Mouse (Mus musculus): ENCODE data around the gene Miip. TPM values are rescaled to one million over a fixed set of nuclear protein-coding genes. Genes with fewer than 3 reads are reported as not detected.
"Not testable (repeated sequence)": the region's sequence is repeated elsewhere in the genome, so short reads cannot be mapped to it uniquely, and the experiment has no call there.

The Miip gene
- total and polyA plus RNA-seq, 2 experiments from 2014 or later, result 18.0 to 24.0 TPM

DNA sequence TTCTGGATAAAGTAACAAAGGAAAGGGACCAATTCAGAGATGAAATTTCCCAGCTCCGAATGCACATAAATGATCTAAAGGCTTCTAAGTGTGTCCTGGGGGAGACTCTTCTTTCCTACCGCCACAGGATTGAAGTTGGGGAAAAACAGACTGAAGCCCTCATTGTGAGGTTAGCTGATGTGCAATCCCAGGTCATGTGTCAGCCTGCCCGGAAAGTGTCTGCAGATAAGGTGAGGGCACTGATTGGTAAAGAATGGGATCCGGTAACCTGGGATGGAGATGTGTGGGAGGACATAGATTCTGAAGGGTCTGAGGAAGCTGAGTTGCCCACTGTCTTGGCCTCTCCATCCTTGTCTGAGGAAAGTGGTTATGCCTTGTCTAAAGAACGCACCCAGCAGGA is 622 bp upstream of the Miip start:
- Histone ChIP-seq H3K27me3 (ENCODE audit: control insufficient read depth, insufficient read depth, low read length) (no peaks in the 10 kb centered on the region), H3K4me1 (ENCODE audit: control insufficient read depth, insufficient read depth) (peaks cover 24% of the 10 kb centered on the region), H3K9ac (replicated peaks; ENCODE audit: low read depth, low read length) (peak overlapping the region; percentile 63), H3K27ac (ENCODE audit: low read depth) (peak overlapping the region; percentile 74), H3K4me3 (ENCODE audit: low read depth, low read length) (peak overlapping the region; percentile 86), H3K9me3 (replicated peaks; ENCODE audit: control insufficient read depth, low read length) (no peaks in the 10 kb centered on the region), H3K4me2 (ENCODE audit: low read depth, low read length) (peak overlapping the region; percentile 81), H3K36me3 (replicated peaks; ENCODE audit: control insufficient read depth, insufficient read depth, low read length) (peaks cover 39% of the 10 kb centered on the region)
- ATAC-seq (ENCODE audit: insufficient read depth, low read depth) (no peak), DNase-seq (ENCODE audit: low spot score) (peak; percentile 14)
- no peak for TF ChIP-seq CTCF (IDR thresholded peaks at IDR 0.05; ENCODE audit: low read depth)
- TF ChIP-seq EP300 (IDR thresholded peaks at IDR 0.05; ENCODE audit: low read depth), result no peak
- 6% methylated on average over 5 of the region's 5 CpGs for WGBS

- H3K4me3 ChIP-seq (ENCODE audit: low read depth, low read length), result peak overlapping the region; percentile 86
- WGBS, result 8% methylated on average over 22 of the region's 22 CpGs
- H3K4me2 ChIP-seq (ENCODE audit: low read depth, low read length), result peak overlapping the region; percentile 84
- H3K36me3 ChIP-seq (replicated peaks; ENCODE audit: control insufficient read depth, insufficient read depth, low read length), result peaks cover 38% of the 10 kb centered on the region
- H3K27me3 ChIP-seq (ENCODE audit: control insufficient read depth, insufficient read depth, low read length), result no peaks in the 10 kb centered on the region
- TF ChIP-seq CTCF (IDR thresholded peaks at IDR 0.05; ENCODE audit: low read depth) (no peak; the same call in 1 of the 2 replicates), EP300 (IDR thresholded peaks at IDR 0.05; ENCODE audit: low read depth) (no peak)
- ATAC-seq (ENCODE audit: insufficient read depth, low read depth), result peak; percentile 6; the same call in 1 of the 2 replicates
- H3K9me3 ChIP-seq (replicated peaks; ENCODE audit: control insufficient read depth, low read length), result no peaks in the 10 kb centered on the region
- H3K4me1 ChIP-seq (ENCODE audit: control insufficient read depth, insufficient read depth), result peaks cover 24% of the 10 kb centered on the region
- H3K27ac ChIP-seq (ENCODE audit: low read depth), result peak overlapping the region; percentile 90
- peak overlapping the region; percentile 74 for H3K9ac ChIP-seq (replicated peaks; ENCODE audit: low read depth, low read length)
- peak; percentile 45 for DNase-seq (ENCODE audit: low spot score)
Observed at GRCm38 (mm10) chr4:147867563-147868449, 810 bp downstream of the Miip start.

GRCm38 (mm10) chr4:147866793-147867192 is 1.8 kb downstream of the Miip start:
- not testable (repeated sequence) for H3K9me3 ChIP-seq (replicated peaks; ENCODE audit: control insufficient read depth, low read length); DNase-seq (ENCODE audit: low spot score); H3K27me3 ChIP-seq (ENCODE audit: control insufficient read depth, insufficient read depth, low read length); H3K4me2 ChIP-seq (ENCODE audit: low read depth, low read length); H3K9ac ChIP-seq (replicated peaks; ENCODE audit: low read depth, low read length); H3K27ac ChIP-seq (ENCODE audit: low read depth); H3K4me3 ChIP-seq (ENCODE audit: low read depth, low read length); ATAC-seq (ENCODE audit: insufficient read depth, low read depth)
- H3K36me3 ChIP-seq (replicated peaks; ENCODE audit: control insufficient read depth, insufficient read depth, low read length), result peaks cover 40% of the 10 kb centered on the region
- 40% methylated on average over 3 of the region's 3 CpGs for WGBS
- H3K4me1 ChIP-seq (ENCODE audit: control insufficient read depth, insufficient read depth), result peaks cover 24% of the 10 kb centered on the region

DNA sequence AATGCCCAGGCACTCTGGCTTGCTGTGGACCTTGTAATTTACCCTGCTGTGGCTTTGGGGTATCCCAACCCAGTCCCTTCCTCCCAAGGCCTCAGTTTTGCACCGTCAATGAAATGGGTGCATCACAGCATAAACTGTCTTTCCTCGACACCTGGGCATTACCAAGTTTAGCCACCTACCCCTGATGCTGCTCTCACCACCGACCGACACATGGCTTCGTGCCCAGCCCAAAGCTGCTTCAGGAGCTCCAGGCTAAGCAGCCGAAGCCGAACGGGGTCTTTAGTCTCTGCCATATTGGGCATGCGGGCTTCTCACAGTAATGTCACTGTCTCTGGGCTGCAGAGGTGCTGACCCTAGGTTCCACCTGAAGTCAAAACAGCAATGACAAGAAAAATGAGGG is 2.6 kb downstream of the Miip start:
- TF ChIP-seq EP300 (IDR thresholded peaks at IDR 0.05; ENCODE audit: low read depth) (no peak), CTCF (IDR thresholded peaks at IDR 0.05; ENCODE audit: low read depth) (no peak)
- 96% methylated on average over 9 of the region's 9 CpGs for WGBS
- Histone ChIP-seq H3K9me3 (replicated peaks; ENCODE audit: control insufficient read depth, low read length) (no peaks in the 10 kb centered on the region), H3K27ac (ENCODE audit: low read depth) (no peak overlapping the region), H3K36me3 (replicated peaks; ENCODE audit: control insufficient read depth, insufficient read depth, low read length) (peaks cover 47% of the 10 kb centered on the region), H3K27me3 (ENCODE audit: control insufficient read depth, insufficient read depth, low read length) (no peaks in the 10 kb centered on the region), H3K4me2 (ENCODE audit: low read depth, low read length) (no peak overlapping the region), H3K4me3 (ENCODE audit: low read depth, low read length) (no peak overlapping the region), H3K9ac (replicated peaks; ENCODE audit: low read depth, low read length) (no peak overlapping the region), H3K4me1 (ENCODE audit: control insufficient read depth, insufficient read depth) (peaks cover 24% of the 10 kb centered on the region)
- DNase-seq (ENCODE audit: low spot score) (no peak), ATAC-seq (ENCODE audit: insufficient read depth, low read depth) (no peak)

GRCm38 (mm10) chr4:147865651-147866050 is 3.0 kb downstream of the Miip start:
- WGBS, result 91% methylated on average over 6 of the region's 6 CpGs
- Histone ChIP-seq H3K27ac (ENCODE audit: low read depth) (no peak overlapping the region), H3K4me3 (ENCODE audit: low read depth, low read length) (no peak overlapping the region), H3K4me2 (ENCODE audit: low read depth, low read length) (no peak overlapping the region), H3K9me3 (replicated peaks; ENCODE audit: control insufficient read depth, low read length) (no peaks in the 10 kb centered on the region), H3K36me3 (replicated peaks; ENCODE audit: control insufficient read depth, insufficient read depth, low read length) (peaks cover 52% of the 10 kb centered on the region), H3K9ac (replicated peaks; ENCODE audit: low read depth, low read length) (no peak overlapping the region), H3K27me3 (ENCODE audit: control insufficient read depth, insufficient read depth, low read length) (no peaks in the 10 kb centered on the region), H3K4me1 (ENCODE audit: control insufficient read depth, insufficient read depth) (peaks cover 24% of the 10 kb centered on the region)
- no peak for DNase-seq (ENCODE audit: low spot score)
- TF ChIP-seq EP300 (IDR thresholded peaks at IDR 0.05; ENCODE audit: low read depth) (no peak), CTCF (IDR thresholded peaks at IDR 0.05; ENCODE audit: low read depth) (no peak)
- ATAC-seq (ENCODE audit: insufficient read depth, low read depth), result no peak

All from heart, postnatal 0 days (tissue).